Mouse (Mus musculus): ENCODE data around the gene Tssc4.

Gene Tssc4

DNA sequence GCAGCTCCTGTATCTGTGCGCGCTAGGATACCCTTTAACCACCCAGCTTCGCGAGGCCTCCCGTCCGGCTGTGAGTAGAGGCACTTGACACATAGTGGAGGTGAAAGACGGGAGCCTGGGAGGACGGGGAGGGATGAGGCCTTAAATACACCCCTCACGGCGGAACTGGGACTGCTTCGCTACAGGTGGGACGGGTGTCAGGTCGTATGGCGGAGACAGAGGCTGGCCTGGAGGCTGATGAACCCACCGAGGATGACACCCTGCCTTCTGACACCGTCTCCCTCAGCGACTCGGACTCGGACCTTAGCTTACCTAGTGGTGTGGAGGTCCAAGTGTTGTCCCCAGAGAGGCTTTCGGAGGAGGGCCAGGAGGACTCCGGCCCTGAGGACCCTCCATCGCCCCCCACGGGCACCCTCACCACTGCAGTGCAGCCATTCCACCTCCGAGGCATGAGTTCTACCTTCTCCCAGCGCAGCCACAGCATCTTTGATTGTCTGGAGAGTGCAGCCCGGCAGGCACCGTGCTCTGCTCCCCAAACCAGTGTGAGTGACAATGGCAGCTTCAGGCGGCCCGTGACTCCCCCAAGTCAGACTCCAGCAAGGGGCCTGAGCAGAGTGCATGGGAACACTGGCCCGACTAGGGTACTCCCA, 827 bp downstream of the Tssc4 start:
- DNase-seq: peak in 1 of 2 experiments; percentile 52

DNA sequence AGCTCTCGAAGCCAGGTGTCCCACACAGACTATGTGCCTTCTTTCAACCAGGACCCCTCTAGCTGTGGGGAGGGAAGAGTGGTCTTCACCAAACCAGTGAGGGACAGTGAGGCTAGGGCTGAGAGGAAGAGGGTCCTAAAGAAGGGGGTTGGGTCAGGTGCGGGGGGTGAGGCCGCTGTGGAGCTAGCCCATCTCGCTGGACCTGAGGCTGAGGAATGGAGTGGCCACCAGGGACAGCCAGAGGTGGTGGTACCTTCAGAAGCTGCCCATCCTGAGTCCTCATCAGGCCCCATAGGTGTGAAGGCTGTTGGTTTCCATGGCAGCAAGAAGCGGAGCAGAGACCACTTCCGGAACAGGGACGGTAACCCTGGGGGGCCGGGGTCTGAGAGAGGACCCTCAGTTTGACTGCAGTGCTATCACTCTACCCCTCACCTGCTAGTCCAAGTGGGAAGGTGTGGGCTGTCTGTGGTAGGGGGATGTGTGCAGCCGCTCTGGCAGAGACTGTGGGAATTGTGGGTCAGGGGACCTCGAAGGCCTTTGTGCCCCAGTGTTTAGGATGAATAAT, 1.5 kb downstream of the Tssc4 start:
- no peak for DNase-seq

DNA sequence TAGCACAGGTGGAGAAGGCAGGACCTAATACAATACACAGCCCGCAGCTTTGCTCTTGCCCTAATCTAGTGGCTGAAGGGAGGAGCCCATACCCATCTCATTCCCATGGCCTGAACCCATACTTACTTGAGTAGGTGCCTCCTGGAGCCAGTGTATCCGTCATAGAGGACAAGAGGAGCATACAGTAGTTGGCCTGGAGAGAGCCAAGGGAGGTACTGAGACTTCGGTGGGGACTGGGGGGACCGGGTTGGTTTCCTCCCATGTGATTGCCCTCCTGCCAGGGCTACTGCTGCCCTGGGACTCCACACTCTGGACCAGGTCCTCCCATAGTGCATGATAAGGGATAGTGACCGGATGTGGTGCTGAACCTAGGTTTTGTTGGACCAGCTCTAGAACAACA, 3.6 kb downstream of the Tssc4 start:
- DNase-seq: no peak

DNA sequence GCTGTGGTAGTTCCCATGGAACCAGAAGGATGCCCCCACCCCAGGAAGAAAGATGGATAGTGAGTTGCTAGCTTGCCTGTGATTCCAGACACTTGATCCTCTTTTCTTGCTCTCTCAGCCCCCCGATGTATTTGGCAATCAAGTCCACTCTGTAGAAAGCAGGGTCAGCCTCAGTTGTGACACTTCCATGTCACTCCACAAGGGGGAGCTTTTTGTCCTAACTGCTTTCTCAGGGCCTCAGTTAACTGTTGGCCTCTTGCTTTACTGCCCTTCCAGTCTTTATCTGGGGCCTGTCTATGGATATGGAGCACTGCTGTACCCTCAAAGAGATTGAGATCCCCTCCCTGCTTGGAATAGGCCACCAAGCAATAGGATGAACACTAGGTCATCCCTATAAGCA, 4.0 kb downstream of the Tssc4 start:
- DNase-seq: peak in 1 of 2 experiments; percentile 47

DNA sequence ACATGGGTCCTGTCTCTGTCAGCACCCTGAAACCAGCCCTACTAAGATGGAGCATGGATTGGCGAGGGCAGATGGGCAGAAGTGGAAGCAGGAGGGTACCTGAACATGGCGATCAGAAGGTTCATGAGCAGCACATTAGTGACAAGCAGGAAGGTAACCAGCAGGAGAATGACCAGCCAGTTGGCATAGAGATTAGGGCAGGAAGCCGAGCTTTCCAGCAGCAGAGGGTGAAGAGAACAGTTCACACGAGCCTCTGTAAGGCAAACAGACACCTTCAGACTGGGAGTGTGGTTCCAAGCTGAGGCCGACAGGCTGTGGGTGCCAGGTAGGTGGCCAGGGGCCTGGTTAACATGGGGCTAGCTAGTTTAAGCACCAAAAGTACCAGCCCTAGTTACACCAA, 6.3 kb downstream of the Tssc4 start:
- no peak for DNase-seq

DNA sequence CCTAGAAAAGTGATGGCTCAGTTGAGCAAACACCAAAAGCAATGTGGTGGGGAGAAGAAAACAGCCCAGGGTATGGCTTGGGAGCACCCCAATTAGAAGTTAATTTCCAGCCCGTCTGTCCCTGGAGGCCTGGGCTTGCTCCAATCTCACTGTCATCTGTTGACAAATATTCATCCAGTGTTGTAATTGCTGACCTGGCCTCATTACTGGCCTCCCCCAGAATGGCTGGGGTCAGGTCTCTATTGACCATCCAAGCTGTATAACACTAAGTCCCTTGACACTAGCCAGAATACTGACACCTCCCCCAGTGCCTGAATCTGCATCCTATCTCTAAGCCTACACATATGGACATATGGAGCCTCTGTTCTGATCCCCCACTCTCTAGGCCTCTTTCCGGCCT, 8.3 kb downstream of the Tssc4 start:
- no peak for DNase-seq

DNA sequence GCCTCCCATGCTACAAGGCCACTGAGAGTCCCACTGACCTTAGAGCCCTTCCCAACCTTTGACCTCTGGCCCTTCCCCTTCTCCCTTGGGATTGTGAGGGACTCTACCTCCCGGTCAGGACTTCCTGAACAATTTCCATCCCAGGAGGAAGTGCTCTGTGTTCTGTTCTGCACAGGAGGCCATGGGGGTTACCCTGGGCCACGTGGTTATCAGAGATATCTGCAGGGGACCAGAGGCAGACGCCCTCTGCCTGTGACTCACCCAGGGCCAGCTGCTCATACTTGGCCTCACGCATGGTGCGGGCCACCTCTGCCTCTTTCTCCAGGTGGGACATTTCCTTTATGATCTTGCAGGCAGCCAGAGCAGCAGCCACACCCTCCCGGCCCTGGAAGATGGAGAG, 13.0 kb downstream of the Tssc4 start:
- no peak for DNase-seq

DNA sequence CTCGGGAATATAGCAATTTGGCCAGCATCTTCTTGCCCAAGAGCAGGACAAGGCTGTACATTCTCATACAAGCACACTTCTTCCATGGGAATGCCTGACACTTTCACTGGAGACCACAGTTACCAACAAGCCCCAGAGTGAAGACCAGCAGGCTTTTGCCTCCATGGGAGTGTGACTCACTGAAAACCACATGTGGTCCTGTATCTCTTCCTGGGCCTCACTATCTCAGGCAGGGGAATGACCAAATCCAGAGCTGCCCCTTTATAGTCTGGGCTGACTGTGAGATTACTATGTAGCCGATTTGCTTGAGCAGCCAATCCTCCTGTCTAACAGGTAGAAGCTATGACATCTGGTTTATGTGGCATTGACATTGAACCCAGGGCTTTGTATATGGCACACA, 14.7 kb downstream of the Tssc4 start:
- no peak for DNase-seq

DNA sequence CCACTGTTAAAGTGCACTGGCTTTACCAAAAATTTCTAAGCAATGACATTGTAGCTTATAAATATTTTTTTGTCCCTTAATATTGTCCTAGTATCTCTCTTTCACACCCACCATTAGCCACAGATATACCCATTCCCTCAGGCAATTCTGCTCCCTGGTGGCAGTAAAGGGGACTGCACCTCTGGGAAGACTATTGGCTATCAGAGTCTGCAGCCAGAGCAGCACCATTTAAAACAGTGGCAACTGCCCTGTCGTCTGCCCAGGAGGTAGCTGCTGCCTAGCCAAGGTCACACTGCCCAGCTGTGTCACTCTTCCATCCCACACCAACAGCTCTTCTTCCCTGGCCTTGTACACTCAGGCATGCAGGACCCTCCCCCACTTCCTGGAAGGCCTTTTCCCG, 17.3 kb downstream of the Tssc4 start:
- DNase-seq: peak; percentile 53 to 64

DNA sequence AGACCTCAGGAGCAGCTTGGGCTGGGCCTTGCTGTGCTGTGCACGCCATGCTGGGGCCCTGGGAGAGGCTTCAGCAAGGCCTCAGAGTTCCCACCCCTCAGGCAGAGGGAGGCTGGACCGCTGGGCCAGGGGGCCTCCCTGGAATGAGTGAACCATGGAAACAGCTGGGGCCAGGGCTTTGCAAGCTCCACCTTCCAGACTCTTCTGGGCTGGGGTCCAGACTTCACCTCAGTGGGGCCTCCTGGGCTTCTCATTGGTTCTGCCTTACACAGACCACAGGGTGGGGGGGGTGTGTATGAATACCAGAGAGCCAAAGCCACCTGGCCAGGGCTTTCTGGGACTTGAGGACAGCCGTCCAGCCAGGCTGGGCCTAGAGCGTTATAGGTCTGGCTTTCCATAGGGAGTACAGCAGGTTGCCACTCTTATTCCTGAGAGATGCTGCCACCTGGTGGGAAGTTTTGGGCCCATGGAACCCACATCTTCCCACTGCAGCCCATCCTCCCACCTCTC, 18.1 kb downstream of the Tssc4 start:
- peak in 1 of 2 experiments; percentile 23 for DNase-seq

DNA sequence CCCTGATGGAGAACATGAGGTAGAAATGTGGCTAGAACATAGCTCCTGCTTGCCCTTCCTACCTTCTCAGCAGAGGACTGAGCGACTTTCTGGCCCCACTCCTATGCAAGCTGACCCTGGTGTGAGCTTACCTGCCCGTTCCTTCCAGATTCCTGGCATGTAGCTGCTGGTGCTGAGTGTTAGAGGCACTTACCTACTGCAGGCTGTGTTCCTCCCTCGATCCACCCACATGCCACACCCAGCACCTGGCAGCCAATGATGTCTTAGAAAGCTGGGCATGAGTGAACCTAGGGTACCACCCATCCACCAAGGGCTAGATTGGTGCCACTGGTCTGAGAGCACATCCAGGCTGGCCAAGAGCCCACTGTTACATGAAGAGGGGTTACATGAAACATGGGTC, 24.8 kb downstream of the Tssc4 start:
- no peak for DNase-seq

DNA sequence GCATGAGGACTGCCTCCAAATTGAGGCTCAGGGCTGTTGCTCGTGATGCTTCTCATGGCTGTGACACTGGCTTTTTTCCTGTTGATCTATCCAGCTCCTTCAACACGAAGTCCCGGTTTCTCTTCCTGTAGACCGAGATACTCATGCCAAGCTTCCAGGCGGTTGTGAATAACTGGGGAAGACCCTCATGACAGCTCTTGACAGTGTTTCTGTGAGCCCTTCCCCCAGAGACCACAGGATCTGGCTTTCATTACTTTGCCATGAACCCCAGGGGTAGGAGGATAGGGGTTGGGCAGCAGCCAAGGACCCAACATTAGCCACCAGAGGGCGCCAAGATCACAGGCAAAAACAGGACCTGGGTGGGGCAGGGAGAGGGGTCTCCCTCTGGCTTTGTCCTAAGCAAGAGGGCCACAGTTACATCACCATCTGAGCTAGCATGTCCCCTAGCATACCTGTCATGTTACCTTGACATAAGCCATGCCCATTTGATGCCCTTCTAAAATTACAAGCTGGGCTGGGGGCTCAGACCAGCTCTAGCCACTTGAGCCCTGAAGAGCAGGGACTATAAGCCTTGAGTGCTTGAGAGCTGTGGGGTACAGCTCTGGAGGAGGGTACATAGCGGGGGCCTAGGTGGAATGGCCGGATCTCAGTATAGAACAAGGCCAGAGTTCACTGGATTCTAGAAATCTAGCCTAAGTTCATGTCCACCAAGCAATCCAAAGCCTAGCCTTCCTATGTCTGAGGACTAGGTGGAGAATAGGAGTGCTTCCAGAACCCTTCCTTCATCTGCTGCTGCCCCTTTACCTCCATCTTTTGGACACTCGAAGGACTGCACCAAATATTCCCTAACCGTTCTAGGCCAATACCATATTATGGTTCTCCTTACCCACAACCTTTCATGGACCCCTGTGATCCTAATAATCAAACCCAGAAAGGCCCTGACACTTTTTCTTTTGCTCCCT, 25.8 kb downstream of the Tssc4 start, which contains the start of gene Trpm5:
Trpm5 (minus strand) TSS at position 51 of the 962 bp plus-strand sequence.
- peak; percentile 47 to 51 for DNase-seq

DNA sequence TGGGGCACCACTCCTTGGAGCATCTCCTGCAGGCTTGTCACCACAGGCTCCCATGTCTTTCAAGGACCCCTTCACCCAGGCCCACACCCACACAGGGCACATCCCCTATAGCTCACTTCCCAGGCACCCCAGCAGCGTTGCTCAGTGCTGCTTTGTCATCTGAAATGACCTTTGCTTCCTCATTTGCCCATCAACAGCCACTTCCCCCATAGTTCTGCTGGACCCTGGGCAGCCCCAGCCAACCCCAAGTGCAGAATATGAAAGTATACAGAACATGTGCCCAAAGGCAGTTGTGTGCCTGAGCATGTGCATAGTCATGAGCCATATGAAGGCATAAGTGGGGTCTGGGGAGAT, 26.5 kb downstream of the Tssc4 start:
- no peak for DNase-seq

DNA sequence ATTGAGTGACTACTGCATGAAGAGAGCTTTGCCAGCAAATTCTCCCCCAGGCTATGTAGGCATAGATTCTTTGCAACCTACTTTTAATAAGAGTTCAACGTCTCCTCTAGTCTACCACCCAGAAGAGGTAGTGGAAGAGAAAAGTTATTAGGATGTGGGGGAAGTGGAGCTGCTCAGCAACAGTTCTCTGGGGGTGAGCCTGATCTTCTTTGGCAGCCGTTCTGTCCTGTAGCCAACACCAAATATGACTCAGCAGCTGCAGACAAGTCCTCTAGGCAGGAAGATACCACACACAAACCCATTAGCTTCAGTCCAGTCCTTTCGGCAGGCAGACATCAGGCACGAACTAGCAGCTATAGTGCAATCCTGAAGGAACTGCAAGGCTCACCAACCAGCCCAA, 31.7 kb downstream of the Tssc4 start:
- DNase-seq: no peak

DNA sequence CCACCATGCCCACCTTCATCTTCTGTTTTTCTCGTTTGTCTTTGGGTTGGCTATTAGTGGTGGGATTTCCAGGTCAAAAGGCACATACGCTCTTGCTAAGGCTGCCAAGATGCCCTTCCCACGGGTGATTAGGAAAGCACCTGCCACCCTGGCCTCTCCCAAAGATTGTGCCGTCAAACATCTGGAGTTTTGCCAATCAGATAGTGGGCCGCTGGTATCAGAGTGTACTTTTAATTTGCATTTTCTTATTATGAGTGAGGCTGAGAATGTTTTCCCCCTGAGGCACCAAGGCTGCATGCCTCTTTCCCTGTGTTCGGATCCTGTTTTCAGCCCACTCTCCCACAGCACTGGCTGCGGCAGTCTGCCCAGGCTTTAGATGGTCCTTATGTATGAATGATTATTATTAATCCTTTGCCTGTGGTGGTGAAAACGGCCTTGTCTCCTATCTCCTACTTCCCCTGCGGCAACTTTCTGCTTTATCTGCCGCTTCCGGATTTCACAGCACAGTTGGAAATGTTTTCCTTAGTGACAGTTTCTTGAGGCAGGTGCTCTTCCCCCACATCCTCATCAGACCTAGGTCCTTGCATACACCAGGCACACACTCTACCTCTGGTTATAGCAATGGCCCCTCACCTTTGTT, 36.3 kb downstream of the Tssc4 start:
- DNase-seq: no peak

DNA sequence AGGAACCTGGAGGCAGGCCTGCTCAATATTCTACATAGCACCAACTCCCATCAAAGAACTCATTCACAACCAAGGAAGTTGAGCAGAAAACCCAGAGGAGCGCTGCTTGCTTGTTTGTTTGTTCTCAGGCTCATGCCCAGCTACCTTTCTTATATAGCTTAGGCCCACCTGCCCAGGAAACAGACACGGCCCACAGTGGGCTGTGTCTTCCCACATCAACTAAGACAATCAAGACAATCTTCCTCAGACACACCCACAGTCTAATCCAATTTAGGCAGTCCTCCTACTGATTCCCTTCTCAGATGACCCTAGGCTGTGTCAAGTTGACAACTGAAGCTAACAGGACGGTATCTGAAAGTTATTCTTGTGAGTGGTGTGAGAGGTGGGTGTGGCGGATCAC, 37.0 kb downstream of the Tssc4 start, which contains the start of gene Kcnq1:
Kcnq1 (plus strand) TSS at position 301 of the 400 bp plus-strand sequence.
- DNase-seq: no peak

DNA sequence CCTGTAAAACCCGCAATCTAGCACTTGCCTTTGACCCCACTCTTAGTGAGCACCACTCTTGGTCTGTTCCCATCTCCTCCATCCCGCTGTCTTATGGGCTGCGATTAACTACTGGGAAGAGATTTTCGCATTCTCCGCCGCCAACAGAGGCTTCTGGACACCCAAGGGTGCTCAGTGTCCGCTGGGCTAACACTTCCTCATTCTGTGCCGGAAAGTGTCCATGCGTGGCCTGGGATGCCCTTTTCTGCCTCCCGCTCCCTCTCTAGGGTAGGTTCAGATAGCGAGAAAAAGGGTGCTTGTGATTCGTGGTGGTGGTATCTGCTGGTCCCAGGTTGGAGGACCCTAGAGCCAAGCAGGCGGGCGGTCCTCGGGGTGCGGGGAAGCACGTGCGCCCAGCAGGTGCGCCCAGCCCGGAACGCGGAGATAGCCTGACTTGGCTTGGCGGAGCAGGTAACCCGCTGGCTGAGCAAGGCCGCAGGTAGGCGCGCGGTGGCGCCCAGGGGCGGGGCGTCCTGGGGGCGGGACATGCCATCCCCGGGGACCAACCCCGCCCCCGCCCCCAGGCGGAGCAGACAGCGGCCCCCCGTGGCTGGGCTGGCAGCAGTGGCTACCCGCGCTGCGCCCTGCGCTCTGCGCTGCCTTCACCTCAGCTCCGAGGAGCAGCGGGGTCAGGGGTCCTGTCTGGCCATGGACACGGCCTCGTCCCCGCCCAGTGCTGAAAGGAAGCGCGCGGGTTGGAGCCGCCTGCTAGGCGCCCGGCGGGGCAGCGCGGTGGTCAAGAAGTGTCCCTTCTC, 37.8 kb downstream of the Tssc4 start:
- peak; percentile 49 to 63 for DNase-seq

DNA sequence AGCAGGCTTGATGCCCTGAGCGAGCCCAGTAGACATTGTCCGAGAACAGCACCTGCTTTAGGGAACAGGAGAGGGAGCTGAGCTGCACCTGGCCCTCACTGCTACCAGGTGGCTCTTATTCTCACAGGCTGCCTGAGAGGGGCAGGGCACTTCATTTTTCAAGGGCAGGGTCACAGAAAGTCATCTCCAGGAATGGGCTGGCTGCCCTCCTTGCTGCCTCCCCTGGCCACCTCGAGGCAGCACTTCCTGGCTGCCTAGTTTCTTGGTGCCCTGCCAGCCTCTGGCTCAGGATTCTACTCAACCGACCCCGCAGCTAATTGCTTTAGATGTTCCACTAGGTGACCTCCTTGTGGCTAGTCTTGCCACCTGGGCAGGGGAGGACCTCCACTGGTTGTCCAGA, 39.2 kb downstream of the Tssc4 start:
- DNase-seq: no peak

DNA sequence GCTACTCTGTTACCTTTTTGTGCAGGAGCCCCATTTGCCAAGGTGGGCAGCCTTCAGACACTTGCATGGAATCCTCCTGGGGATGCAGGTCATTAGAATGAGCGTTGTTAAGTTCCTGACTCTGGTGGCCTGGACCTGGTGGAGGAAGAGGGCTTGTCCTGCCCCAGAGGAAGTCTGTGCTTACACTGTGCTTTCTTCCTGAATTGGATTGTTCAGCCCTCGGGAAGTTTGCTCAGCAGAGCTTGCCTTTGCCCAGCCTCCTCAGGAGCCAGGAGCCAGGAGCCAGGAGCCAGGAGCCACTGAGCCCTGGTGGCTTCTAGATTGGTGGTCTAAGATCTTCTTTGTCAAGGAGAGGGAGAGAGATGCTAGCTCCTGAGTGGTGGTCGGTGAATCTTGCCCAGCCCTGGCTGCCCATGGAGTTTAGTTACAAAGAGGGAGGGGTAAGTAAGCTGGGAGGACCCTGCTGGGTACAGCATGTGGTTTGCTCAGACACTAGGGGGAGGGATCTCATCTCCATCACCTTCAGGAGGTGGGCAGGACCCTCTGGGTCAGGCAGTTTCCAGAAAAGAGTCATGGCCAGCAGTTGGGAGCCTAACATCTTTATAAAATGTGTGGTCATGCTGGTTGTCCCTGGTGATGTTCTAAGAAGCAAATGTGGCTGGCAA, 40.1 kb downstream of the Tssc4 start:
- DNase-seq: no peak

DNA sequence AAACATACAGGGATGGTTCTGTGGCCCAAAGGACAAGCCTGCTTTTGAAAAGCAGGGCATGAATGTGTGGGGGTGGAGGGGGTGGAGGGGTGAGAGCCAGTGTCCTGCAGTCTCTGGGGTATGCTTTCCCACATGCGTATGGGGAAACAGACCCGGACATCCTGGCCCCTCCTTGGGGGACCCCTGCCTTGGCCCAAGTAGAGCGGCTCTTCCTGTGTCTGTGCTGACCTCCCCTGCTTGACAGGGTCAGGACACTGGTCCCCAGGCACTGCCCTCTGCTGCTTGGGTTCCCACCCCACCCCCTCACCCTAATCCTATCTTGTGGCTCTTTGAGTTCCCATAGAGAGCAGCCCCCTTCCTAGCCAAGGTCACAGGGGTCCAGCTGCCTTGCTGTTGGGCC, 40.6 kb downstream of the Tssc4 start:
- DNase-seq: no peak

DNA sequence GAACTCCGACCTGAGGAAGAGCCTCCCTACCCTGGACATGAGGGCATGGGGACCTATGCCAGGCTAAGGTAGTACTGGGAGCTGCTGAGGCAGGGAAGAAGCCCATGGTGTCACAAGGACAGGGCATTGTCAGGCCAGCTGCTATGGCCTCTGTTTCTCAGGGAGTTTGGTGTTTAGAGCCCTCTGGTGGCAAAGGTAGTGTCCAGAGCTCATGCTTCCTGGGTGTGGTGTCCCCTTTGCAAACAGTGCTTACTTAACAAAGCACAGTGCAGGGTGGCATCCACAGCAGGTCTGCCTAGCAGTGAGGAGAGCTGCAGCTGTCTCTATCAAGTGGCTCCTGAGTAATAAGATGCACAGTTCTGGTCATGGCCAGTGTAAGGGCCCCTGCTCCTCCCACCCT, 41.8 kb downstream of the Tssc4 start:
- no peak for DNase-seq

DNA sequence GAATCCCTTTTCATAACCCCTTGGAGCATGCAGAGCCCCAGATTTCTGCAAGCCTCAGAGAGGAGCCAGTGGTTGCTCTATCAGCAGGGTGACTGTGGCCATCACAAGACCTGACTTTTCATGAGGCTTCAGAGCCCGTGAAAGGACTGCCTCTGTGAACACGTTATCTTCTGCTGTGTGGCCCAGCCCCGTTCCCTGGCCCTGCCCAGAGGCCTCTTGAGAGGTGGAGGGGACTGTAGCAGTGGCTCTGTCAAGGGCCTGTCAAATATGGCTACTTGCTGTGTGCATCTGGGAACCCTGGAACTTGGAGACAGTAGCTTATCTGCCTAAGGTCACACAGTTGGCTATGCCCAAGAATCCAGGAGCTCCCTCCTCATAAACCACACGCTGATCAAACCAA, 42.7 kb downstream of the Tssc4 start:
- no peak for DNase-seq

Measured in thymus, postnatal 36 days (tissue).